Mouse (Mus musculus): ENCODE data around the gene Akap13.

The Akap13 gene

GRCm38 (mm10) chr7:75796474-75796873, 341.1 kb downstream of the Akap13 start:
- no peak for DNase-seq (ENCODE audit: low spot score)

- no peak for DNase-seq (ENCODE audit: low spot score)
Measured at GRCm38 (mm10) chr7:75800530-75800929, 345.2 kb downstream of the Akap13 start.

- DNase-seq (ENCODE audit: low spot score), result no peak
Measured at GRCm38 (mm10) chr7:75801022-75801421, 345.7 kb downstream of the Akap13 start.

GRCm38 (mm10) chr7:75801621-75802358, 346.5 kb downstream of the Akap13 start:
- no peak for DNase-seq (ENCODE audit: low spot score)

- DNase-seq (ENCODE audit: low spot score), result no peak
Measured at GRCm38 (mm10) chr7:75802887-75803286, 347.6 kb downstream of the Akap13 start.
